Mouse (Mus musculus) megakaryocyte, adult 5-6 weeks (primary cell): Measurements from ENCODE around the gene Scnn1a. TPM values are rescaled to one million over a fixed set of nuclear protein-coding genes. Genes with fewer than 3 reads are reported as not detected.

ENCODE experiments used
- ATAC-seq: 2 replicates; pipeline ENCODE4 v1.8.0; 2016; ENCODE audit warnings: mild to moderate bottlenecking, inconsistent platforms; ENCODE audit not compliant: poor library complexity, severe bottlenecking
- total RNA-seq, 2 experiments: library from RNA; stranded (forward) in 1 of 2; stranded (reverse) in 1 of 2; fragments of 153-499, 151-499 nt in 1 of 2; fragments of 221-1000, 200-1000 nt in 1 of 2; gene quantifications; 2 replicates each; pipeline versions ENCODE4 v1.2.3 to v1.2.4; 2015 to 2017

Scnn1a gene
- total RNA-seq, 2 experiments from 2014 or later, result 0.99 to 9.5 TPM

DNA sequence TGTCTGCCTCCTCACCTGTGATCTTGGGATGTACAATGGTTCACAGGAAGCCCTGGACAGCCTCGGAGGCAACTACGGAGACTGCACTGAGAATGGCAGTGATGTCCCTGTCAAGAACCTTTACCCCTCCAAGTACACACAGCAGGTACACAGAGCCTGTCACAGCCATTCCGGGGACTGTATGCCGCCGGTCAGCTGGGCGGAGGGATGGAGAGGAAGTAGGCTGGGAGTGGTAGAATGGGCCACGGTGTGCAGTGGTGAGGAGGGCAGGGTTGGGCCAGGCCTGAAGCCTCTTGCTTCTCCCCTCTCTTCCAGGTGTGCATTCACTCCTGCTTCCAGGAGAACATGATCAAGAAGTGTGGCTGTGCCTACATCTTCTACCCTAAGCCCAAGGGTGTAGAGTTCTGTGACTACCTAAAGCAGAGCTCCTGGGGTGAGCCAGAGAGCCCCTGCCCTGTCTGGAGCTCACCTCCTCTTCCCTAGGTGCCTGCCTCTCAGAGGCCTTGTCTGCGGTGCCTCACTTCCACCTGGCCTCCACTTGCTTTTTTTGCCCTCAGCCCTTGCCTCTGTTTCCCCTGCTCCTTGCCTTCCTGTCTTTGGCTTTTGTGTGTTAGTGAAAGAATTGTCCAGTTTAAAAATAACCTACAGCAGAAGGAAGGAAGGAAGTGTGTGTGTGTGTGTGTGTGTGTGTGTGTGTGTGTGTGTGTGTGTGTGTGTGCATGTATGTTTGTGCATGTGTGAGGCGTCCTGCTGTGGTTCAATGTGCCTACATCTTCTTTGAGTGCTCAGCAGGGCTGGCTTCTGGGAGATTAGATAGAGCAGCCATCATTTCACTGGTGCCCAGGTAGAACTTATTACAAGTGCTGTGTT, 18.6 kb downstream of the Scnn1a start:
- ATAC-seq, result peak; percentile 47; the same call in 1 of the 2 replicates

DNA sequence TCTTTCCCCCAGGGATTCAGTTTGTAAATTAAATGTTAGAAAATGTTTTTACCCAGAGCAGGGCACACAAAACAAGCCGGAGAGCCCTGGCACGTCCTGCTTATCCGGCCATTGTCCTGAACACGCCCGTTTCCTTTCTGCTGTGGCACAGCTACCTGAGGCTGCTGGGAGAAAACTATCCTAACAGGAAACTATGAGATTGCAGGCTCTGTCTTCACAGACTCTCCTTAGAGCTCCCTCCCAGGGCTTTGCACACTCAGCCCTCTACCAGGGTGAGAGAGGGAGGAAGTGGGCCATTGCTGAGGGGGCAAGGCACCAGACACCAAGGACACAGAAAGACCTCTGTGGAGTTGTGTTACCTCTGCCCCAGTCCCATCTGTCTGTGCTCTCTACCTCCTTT, 19.8 kb downstream of the Scnn1a start:
- ATAC-seq, result 0 out of 2 replicates have a peak, but pooled peaks have one; percentile 7

DNA sequence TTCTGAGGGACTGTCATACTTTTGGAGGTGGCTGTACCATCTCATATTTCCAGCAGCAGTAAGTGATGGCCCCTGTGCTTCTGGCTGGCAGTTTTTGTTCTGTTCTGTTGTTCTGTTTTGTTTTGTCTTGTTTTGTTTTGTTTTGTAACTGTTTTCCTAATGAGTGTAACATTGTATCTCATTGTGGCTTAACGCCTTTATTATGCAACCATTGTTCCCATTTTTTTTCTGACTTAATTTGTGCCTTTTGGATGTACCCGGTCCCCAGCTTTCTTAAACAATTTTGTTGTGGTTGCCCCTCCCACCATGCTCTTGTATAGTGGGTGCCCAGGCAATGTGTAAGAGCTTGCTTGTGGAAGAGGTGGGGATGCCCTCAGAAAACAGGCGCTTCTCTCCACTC, 21.7 kb downstream of the Scnn1a start:
- peak; percentile 8 for ATAC-seq

DNA sequence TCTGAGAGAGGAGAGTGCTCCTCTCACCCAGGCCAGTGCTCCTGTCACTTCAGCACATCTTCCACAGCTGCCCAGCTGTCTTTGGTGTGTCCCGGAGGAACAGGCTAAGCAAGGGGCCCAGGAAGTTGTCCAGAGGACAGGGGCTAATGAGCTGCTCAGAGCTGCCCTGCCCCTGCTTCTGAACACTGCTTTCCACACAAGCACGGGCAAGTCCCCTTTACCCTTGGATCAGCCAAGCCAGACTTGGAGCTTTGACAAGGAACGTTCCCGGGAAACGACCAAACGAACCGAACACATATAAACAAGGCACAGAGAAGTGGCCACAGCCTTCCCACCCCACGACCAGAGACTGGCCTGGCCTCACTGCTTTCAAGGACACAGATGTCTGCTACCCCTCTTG, 23.6 kb downstream of the Scnn1a start:
- no peak for ATAC-seq

DNA sequence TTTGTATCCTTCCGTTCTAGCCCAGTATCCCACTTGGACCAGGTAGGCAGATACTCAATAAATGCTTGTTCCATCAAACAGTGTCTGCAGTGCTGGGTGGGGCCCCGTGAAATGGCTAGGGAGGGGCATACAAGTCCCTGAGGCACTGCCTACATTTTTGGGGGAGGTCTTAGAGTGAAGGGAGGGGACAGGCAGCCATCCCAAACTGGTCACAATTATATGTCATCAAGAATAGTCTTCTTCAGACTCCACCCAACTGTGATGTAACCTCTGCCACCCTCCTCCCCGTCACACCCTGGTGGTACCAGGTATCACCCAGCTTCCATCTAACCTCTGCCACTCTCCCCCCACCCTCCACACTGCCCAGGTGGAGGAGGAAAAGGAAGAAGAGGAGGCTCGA, 24.4 kb downstream of the Scnn1a start:
- peak; percentile 52 for ATAC-seq

DNA sequence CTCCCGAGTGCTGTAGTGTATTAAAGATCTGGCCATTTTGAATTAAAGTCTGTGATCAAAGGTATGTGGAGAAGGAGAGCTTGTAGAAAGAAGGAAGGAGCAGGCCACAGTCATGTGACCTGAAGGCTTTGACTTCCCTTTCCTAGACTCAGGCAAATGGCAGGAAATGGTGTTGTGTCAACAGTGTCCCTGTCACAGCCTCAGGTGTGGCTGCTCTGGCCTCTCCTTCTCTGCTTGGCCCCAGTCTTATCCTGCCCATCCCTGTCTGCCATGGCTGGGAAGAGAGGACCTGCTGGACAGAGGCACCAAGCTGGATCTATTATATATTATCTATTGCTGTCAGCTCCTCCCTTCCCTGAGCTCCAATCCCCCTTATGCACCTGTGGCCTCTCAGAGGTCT, 25.2 kb downstream of the Scnn1a start:
- ATAC-seq, result peak; percentile 57

DNA sequence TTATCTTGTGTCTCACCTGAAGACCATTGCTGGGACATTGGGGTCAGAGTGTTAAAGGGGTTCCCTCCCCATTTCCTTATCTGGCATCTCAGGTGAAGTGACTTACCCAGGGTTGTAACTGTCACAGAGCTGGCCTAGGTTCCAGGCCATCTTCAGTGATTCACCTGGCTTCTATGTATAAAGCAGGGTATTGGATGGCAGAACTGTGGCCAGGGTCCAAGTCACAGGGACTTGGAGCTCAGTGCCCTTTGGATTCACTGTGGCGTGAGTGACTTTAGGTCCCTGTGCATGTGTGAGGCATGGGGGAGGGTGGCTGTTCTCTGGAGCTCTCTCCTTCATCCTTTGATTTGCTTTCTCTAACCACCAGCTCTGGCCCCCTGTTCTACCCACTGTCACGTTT, 25.6 kb downstream of the Scnn1a start:
- no peak for ATAC-seq

DNA sequence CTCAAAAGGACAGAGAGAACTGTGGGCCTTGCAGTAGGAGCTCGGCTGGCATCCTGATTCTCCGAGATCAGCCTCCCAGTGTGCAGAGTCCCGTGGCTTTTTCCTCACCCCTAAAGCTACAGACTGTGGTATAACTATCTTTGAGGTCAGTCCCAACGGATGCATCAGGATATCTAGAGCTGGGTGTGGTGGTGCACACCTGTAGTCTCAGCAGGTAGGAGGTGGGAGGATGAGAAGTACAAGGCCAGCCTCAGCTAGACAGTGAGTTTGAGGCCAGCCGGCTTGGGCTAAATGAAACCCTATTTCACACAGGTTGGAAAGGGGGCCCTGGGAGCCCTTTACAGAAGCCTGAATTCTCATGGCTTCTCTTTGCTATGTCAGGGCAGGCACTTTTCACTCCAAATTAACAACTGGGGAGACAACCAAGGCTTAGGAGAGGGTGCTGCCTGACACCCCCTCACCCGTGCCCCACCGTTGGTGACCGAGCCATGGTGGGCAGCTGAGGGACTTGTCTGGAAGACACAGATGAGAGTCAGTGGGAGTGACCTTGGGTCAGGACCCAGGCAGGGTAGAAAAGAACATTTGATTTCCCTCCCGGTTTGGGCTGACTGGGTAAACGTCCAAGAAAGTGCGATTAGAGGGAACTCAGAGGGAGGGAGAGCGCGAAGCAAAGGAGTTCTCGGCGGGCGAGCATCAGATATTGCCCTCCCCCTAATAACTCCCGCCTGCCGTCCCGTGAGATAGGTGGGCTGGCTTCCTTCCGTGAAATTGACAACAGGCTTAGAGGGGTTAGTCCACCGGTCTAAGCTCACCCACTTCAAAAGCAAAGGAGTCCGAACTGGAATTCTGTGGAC, 28.5 kb downstream of the Scnn1a start, which contains the start of gene Tnfrsf1a:
Gene Tnfrsf1a (plus strand): TSS at position 642 of the 854 bp plus-strand sequence.
- no peak for ATAC-seq

DNA sequence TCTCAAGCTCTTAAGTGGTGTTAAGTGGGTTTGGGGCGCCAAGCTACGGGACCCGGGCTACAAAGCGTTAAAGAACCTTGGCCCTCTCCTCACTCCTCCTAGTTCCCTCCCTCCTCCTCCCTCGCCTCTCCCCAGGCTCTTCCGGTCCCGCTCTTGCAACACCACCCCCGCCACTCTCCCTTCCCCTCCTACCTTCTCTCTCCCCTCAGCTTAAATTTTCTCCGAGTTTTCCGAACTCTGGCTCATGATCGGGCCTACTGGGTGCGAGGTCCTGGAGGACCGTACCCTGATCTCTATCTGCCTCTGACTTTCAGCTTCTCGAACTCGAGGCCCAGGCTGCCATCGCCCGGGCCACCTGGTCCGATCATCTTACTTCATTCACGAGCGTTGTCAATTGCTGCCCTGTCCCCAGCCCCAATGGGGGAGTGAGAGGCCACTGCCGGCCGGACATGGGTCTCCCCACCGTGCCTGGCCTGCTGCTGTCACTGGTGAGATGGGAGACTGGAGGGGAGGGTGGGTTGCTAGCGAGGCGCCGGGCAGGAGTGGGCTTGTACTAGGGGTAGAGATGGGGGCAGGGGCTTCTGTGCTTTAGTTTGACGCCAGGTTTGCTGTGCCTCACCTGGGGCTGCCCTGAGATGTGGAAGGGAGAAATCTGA, 29.2 kb downstream of the Scnn1a start:
- ATAC-seq, result peak; percentile 55

DNA sequence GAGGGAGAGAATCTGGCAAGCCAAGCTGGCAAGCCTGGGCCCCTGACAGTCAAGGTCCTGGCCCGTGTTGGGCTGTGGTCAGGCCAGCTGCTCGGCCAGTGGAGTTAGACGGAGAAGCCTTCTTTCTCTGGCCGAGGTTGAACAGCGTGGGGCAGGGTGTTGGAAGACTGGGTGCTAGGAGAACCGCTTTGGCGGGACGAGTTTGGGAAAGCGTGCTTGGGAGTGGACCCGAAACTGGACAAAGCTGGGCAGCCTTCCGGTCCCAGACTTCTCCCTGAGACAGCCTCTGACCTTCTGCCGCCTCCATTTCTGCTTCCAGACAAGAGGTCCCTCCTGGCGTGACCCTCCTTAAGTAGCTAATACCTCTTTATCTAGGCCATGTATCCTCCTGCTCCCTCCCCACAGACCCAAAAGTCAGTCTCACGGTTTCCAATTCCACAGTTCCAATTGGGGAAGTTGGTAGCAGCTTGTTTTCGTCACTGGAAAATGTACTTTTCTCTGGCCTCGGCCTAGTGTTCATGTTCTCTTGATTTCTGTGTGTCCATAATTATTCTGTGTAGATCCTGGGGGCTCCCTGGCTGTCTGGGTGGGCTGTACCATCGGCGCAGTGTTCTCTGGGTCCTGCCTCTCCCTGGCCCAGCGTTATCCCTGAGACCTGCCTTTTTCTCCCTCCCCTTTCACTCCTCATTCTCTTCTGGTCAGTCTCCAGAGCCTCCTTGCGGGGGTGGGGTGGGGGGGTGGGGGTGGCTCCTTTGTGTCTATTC, 30.0 kb downstream of the Scnn1a start:
- ATAC-seq, result peak; percentile 19

DNA sequence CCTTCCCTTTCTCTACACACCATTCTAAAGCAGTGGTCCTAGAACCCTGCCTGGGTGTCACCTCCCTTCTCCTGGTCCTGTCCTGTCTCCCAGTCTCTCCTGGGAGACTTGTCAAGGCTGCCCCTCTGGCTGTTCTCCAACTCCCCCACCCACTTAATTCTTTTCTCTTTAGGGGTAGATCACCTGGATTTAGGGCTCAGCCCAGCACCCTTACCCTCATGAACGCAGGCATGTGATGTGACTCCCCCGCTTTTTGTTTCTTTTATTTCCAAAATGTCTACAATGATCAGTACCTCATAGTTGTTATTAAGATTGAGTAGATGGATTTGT, 30.5 kb downstream of the Scnn1a start:
- no peak for ATAC-seq

DNA sequence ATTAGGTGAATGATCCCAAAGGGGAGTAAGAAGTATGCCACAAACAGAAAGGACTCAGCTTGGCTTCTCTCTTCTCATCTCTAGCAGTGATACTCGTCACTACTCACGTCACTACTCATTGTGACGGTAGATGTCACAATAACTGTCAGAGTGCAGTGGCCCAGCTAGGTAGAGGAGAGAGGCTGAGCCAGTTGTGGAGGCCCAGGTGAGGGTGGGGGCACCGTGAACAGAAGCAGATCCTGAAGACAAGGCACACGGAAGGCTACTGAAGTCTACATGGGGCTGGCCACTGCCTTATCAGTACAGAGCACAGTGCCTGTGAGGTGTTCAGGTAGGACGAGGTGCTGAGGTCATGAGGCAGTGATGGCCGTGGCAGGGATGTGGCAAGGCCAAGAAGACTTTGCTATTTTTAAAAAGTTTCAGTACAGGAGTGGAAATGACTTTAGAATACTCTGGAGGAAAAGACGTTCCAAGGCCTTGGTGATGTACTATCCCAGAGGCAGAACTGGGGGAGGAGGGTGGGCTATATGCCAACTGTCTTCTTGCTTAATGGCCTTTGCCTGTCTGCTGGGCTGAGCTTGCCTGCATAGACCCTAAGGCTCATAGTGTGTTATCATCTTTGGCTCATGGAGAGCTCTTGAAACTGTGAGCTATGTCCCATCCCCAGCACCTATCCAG, 31.0 kb downstream of the Scnn1a start:
- peak; percentile 55 for ATAC-seq

DNA sequence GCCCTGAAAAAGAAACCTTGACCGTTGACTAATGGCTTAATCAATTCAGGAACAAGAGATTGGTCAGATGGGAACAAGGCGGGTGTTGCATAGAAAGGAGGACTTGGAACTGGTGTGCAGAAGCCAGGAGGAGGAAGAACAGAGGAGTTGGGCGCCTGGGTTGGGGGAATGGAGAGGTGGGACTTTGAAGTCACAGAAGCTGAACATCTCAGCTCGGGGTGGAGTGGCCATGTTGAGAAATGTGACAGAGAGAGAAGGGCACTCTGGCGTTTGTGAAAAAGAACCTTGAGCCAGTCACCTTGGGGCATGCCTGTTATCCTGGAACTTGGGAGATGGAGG, 31.6 kb downstream of the Scnn1a start:
- no peak for ATAC-seq

DNA sequence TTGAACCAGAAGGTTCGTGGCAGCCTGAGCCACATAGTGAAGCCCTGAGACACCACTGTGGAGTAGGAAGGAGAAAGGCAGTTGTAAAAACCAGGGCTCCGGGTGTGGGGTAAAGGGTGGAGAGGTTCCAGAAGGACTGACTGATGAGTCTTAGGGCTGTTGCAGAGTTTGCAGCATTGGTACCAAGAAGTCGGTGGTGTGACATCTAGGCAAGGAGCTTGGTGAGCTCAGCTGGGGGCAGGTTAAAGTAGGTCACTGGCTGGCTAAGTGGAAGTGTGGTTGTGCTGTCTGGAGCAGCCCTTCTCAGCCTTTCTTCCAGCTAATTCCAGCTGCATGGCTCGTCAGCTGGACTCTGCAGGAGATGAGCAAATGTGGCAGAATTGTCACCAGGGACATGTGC, 32.4 kb downstream of the Scnn1a start:
- ATAC-seq, result no peak

DNA sequence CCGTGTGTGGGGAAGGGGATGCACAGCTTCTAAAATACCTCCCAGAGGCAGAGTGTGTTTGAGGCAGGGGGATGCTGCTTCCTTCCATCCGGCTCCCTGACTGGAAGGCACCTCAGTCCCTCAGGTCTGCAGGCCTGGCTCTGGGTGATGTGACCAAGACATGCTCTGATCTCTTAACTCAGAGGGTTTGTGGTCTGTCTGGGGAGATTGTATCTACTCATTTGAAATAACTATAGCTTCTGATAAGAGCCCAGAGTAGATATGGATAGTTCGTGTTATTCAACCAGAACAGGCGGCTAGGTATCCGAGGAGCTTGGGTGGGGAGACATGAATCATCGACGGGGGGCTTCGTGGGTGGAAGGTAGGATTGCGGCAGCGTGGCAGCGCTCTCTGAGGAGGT, 32.8 kb downstream of the Scnn1a start:
- ATAC-seq, result no peak

DNA sequence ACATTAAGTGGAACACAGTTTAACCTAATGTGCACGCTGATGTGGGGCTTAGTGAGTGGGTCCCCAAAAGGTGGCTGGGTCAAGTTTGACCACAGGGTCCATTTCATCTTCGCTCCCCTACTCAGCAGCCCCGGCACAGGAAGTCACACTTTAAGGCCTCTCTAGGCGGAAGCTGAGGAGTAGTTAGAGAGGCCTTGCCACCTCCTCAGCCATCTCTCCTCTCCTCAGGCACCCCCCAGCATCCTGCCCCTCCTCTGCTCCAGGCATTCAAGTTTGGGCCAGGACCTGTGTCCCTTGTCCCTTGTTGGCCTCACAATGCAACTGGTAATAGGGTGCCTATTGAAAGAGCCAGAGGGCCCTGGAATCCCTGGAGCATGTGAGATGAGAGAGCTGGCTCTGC, 33.2 kb downstream of the Scnn1a start:
- no peak for ATAC-seq

DNA sequence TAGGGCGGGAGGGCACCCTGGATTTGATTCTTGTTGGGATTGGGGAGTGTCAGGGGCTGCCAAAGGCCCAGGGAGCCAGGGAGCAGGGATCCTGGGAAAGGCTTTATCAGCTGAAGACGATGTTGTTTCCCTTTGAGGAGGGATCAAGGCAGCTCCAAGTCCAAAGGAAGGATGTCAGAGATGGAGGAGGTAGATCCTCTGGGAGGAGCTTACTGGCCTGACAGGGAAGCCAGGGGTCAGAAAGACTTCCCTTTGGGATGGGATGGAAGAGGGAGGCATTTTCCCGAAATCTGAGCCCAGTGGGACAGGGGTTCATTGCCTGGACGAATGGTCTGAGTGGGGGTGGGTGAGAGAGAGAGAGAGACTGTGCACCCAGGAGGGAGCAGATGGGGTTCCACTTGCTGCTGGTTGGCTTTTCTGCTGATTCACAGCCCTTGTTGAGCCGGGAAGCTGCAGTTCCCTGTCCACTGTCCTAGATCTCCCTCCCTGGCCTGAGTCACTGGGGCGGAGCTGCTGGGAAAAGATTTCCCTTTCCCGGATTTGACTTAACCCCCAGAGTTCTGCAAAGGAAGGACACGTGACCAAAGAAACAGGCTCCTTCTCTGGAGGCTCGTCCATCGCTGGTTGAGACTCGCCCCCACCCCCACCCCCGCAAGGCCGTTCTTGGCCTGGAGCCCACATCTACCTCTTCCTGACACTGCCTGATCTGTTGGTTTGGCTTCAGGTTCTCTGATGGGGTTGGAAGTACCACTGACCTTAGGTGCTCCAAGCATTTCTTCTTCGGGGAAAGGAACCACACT, 34.1 kb downstream of the Scnn1a start:
- ATAC-seq, result no peak

DNA sequence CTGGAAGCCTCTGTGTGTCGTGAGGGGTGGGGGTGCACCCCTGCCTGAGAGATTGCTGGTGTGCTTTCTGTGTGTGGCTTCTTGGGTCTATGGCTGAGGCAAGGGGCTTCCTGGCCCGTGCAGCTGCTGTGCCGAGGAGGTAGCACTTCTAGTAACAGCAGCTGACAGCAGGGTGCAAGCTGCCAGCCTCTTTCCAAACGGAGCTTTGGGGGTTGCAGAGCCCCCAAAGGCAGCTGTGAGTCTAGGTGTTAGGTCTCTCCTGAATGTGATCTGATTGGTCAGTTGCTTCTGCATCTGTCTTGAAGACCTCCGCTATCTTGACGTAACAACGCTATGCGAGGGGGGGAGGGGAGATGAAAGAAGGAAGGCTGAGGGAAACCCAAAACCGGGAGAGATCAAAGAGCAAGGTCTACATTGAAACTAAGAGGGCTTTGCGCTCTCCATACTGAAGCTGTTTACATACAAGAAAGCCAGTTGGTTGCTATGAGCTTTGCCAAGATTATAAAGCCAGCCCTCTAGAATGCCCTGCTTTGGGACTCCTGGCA, 34.8 kb downstream of the Scnn1a start:
- ATAC-seq, result no peak

DNA sequence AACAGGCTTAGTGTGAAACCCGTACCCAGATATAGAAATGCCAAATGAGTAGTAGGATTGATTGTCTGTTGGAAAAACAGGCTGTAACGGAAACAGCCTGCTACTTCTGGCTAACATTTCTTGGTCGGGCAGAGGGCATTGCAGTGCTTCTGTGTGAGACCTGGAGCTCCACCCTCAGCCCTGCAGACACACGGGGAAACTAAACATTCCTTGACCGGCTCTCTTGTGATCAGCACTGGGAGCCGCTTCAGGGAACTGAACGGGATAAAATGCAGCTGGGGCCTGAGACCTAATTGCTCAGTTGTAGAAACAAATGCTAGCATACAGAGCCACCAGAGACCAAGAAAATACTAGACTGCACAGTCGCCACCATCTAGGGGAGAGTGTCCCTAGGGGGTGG, 35.8 kb downstream of the Scnn1a start:
- no peak for ATAC-seq
